Mouse (Mus musculus): ENCODE data around the gene Mip.
A peak's percentile ranks its signal among the peaks of the same experiment; 100 is the strongest.

DNA sequence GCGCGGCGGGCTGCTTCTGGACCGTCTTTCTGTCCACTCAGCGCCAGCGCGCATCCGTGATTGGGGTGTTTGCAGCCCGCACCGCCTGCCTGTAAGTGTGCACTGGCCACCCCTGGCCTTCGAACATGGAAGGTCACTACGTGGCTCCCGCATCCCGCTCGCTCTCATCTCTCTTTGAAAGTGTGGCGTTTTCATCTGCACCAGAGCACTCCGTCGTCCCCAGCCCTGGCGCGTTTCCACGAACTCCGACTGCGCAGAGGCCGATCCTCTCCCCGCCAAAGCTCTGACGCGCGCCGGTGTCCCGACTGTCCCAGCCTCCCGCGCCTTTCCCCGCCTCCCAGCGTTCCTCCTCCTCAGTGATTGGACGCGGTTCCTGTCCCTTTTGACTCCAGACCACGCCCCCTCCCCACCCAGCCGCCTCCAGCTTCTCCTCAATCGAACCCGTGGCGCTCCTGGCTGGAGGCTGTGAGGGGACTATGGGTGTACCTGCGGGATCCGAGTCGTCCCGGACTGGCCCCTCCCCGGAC lies 31.6 kb upstream of the Mip start, which contains the start of gene Gls2:
- TF ChIP-seq POLR2A (IDR thresholded peaks at IDR 0.05; ENCODE audit: insufficient read depth, low read depth, low read length) (peak; percentile 45; the same call in 1 of the 2 replicates), CTCF (IDR thresholded peaks at IDR 0.05; ENCODE audit: insufficient read depth, low read depth, low read length) (no peak)

Data from olfactory bulb, adult 2 months (tissue).